Mouse (Mus musculus) ZHBTc4 (cell line): ENCODE data around the gene Ctf1.
"Not testable (repeated sequence)": the region's sequence is repeated elsewhere in the genome, so short reads cannot be mapped to it uniquely, and the experiment has no call there.

Experiments used
- DNase-seq: peaks from one replicate; pipeline ENCODE4 v3.0.0-alpha.2; 2011; ENCODE audit warnings: low read depth, low spot score

Ctf1 gene

GRCm38 (mm10) chr7:127732066-127732465 lies 19.5 kb downstream of the Ctf1 start, which contains the start of gene Ctf2:
Gene Ctf2 (minus strand): TSS chr7:127732166.
- not testable (repeated sequence) for DNase-seq

- DNase-seq: peak; percentile 84
Observed at GRCm38 (mm10) chr7:127744366-127745045, 32.0 kb downstream of the Ctf1 start, which contains the start of gene Fbxl19. Gene Fbxl19 (plus strand): TSS chr7:127744543.

GRCm38 (mm10) chr7:127745251-127745651 lies 32.7 kb downstream of the Ctf1 start:
- DNase-seq: peak; percentile 98

- DNase-seq: peak; percentile 98
Observed at GRCm38 (mm10) chr7:127745652-127746493, 33.3 kb downstream of the Ctf1 start.

GRCm38 (mm10) chr7:127746494-127747491 lies 34.3 kb downstream of the Ctf1 start:
- DNase-seq: peak; percentile 94

- DNase-seq: peak; percentile 53
Observed at GRCm38 (mm10) chr7:127747559-127748234, 35.2 kb downstream of the Ctf1 start.

GRCm38 (mm10) chr7:127748235-127748560 lies 35.7 kb downstream of the Ctf1 start:
- DNase-seq: no peak

GRCm38 (mm10) chr7:127750131-127751127 lies 37.9 kb downstream of the Ctf1 start:
- peak; percentile 95 for DNase-seq

- DNase-seq: no peak
Observed at GRCm38 (mm10) chr7:127751619-127752018, 39.1 kb downstream of the Ctf1 start.

- no peak for DNase-seq
Observed at GRCm38 (mm10) chr7:127752069-127752468, 39.5 kb downstream of the Ctf1 start.

- peak; percentile 65 for DNase-seq
Observed at GRCm38 (mm10) chr7:127753158-127753557, 40.6 kb downstream of the Ctf1 start.

- peak; percentile 39 for DNase-seq
Observed at GRCm38 (mm10) chr7:127753741-127754140, 41.2 kb downstream of the Ctf1 start.

- DNase-seq: no peak
Observed at GRCm38 (mm10) chr7:127759716-127760115, 47.2 kb downstream of the Ctf1 start.

GRCm38 (mm10) chr7:127760478-127760877 lies 47.9 kb downstream of the Ctf1 start:
- DNase-seq: no peak

GRCm38 (mm10) chr7:127761026-127761425 lies 48.5 kb downstream of the Ctf1 start:
- peak; percentile 86 for DNase-seq

- no peak for DNase-seq
Observed at GRCm38 (mm10) chr7:127763642-127764041, 51.1 kb downstream of the Ctf1 start.

GRCm38 (mm10) chr7:127765756-127766155 lies 53.2 kb downstream of the Ctf1 start:
- DNase-seq: no peak

- DNase-seq: peak; percentile 51
Observed at GRCm38 (mm10) chr7:127766851-127767609, 54.5 kb downstream of the Ctf1 start.
